Mouse (Mus musculus): ENCODE results near the gene Golim4.
"Not testable (repeated sequence)": the region's sequence is repeated elsewhere in the genome, so short reads cannot be mapped to it uniquely, and the experiment has no call there.

The Golim4 gene

GRCm38 (mm10) chr3:75956551-75957302 lies at the start of gene Golim4:
Gene Golim4, minus strand, starts transcription at chr3:75956949.
- DNase-seq (ENCODE audit: low spot score in 2 of 2): peak; percentile 88 to 90

- DNase-seq (ENCODE audit: low spot score in 2 of 2): peak; percentile 55 to 62
Measured at GRCm38 (mm10) chr3:76005621-76006020, 48.9 kb upstream of the Golim4 start.

GRCm38 (mm10) chr3:76001156-76001555 lies 44.4 kb upstream of the Golim4 start:
- peak; percentile 33 to 40 for DNase-seq (ENCODE audit: low spot score in 2 of 2)

- no peak for DNase-seq (ENCODE audit: low spot score in 2 of 2)
Measured at GRCm38 (mm10) chr3:76000481-76000880, 43.7 kb upstream of the Golim4 start.

GRCm38 (mm10) chr3:75981031-75981750 lies 24.4 kb upstream of the Golim4 start:
- DNase-seq (ENCODE audit: low spot score in 2 of 2): not testable (repeated sequence)

GRCm38 (mm10) chr3:75962784-75963772 lies 6.3 kb upstream of the Golim4 start:
- DNase-seq (ENCODE audit: low spot score in 2 of 2): not testable (repeated sequence)

- DNase-seq (ENCODE audit: low spot score in 2 of 2): peak; percentile 9 to 18
Measured at GRCm38 (mm10) chr3:75955661-75956491, 873 bp downstream of the Golim4 start.

- no peak for DNase-seq (ENCODE audit: low spot score in 2 of 2)
Measured at GRCm38 (mm10) chr3:75954185-75954584, 2.6 kb downstream of the Golim4 start.

GRCm38 (mm10) chr3:75952328-75953060 lies 4.3 kb downstream of the Golim4 start:
- DNase-seq (ENCODE audit: low spot score in 2 of 2): no peak

- no peak for DNase-seq (ENCODE audit: low spot score in 2 of 2)
Measured at GRCm38 (mm10) chr3:75950897-75951296, 5.9 kb downstream of the Golim4 start.

- no peak for DNase-seq (ENCODE audit: low spot score in 2 of 2)
Measured at GRCm38 (mm10) chr3:75949358-75949757, 7.4 kb downstream of the Golim4 start.

- DNase-seq (ENCODE audit: low spot score in 2 of 2): no peak
Measured at GRCm38 (mm10) chr3:75948541-75949095, 8.1 kb downstream of the Golim4 start.

GRCm38 (mm10) chr3:75948003-75948402 lies 8.7 kb downstream of the Golim4 start:
- DNase-seq (ENCODE audit: low spot score in 2 of 2): no peak

GRCm38 (mm10) chr3:75942303-75943060 lies 14.3 kb downstream of the Golim4 start:
- no peak for DNase-seq (ENCODE audit: low spot score in 2 of 2)

- no peak for DNase-seq (ENCODE audit: low spot score in 2 of 2)
Measured at GRCm38 (mm10) chr3:75941864-75942263, 14.9 kb downstream of the Golim4 start.

- DNase-seq (ENCODE audit: low spot score in 2 of 2): no peak
Measured at GRCm38 (mm10) chr3:75936152-75936551, 20.6 kb downstream of the Golim4 start.

GRCm38 (mm10) chr3:75930659-75931225 lies 26.0 kb downstream of the Golim4 start:
- no peak for DNase-seq (ENCODE audit: low spot score in 2 of 2)

- no peak for DNase-seq (ENCODE audit: low spot score in 2 of 2)
Measured at GRCm38 (mm10) chr3:75929926-75930548, 26.7 kb downstream of the Golim4 start.
